8 mouse cellular contexts compared by ENCODE assay signal in the genomic region with DNA sequence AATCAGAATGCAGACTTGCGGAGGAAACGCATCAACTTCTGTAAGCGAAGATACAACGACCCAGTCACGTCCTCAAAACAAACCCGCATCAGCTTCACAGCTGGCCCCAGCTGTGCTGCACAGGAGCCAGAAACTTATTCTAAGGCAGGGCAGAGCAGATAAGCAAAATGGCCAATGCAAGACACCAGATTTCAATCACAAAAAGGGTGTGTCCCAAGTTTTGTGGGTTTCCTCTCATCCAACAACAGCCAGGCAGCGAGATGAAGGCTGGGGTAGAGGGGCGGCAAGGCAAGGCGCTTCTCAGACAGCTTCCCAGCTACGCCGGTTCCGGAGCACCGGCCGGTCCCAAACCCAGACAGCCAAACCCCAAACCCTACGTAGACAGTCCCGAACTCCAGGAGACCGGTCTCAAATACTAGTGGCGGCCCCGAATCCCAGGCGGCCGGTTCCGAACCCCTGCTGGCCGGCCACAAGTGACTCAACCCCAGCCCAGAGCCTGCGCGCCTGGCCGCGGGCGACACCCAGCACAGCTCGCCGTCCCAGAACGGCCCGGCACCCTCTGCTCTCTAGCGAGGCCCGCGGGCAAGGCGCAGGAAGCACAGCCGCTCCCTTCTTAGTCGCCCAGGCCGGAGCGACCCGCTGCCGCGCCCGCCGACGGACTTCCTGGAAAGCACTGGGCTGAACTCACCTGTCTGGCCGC. TPM values are rescaled to one million over a fixed set of nuclear protein-coding genes. Genes with fewer than 3 reads are reported as not detected.
DNase-seq lines count a peak whose midpoint lies in the region; ATAC-seq lines count a peak whose summit lies in the region.

No protein-coding gene starts in this region.

- H3K9me3 ChIP-seq in hindbrain, embryonic 11.5 days (ENCODE audit: control insufficient read depth, low read length), result no peaks in the 10 kb centered on the region
- no peaks in the 10 kb centered on the region for H3K9me3 ChIP-seq in limb, embryonic 13.5 days
- no peaks in the 10 kb centered on the region for H3K9me3 ChIP-seq in midbrain, embryonic 12.5 days

- 1% methylated on average over 47 of the region's 47 CpGs for WGBS in hindbrain, embryonic 11.5 days
- under 1% methylated on average over 47 of the region's 47 CpGs for WGBS in limb, embryonic 13.5 days
- under 1% methylated on average over 42 of the region's 47 CpGs for WGBS in midbrain, embryonic 12.5 days

- peak overlapping the region; percentile 74 for H3K9ac ChIP-seq in hindbrain, embryonic 11.5 days (ENCODE audit: low read depth, low read length)
- peak overlapping the region; percentile 90 for H3K9ac ChIP-seq in limb, embryonic 13.5 days
- H3K9ac ChIP-seq in midbrain, embryonic 12.5 days (replicated peaks), result peak overlapping the region; percentile 81

- no peaks in the 10 kb centered on the region for H3K4me1 ChIP-seq in hindbrain, embryonic 11.5 days (replicated peaks; ENCODE audit: control insufficient read depth, insufficient read depth, low read length)
- H3K4me1 ChIP-seq in limb, embryonic 13.5 days, result peaks cover 15% of the 10 kb centered on the region
- H3K4me1 ChIP-seq in midbrain, embryonic 12.5 days, result peaks cover 6% of the 10 kb centered on the region

- peak overlapping the region; percentile 84 for H3K4me3 ChIP-seq in hindbrain, embryonic 11.5 days (ENCODE audit: low read depth, low read length)
- peak overlapping the region; percentile 94 for H3K4me3 ChIP-seq in limb, embryonic 13.5 days
- H3K4me3 ChIP-seq in midbrain, embryonic 12.5 days, result peak overlapping the region; percentile 80

- no peaks in the 10 kb centered on the region for H3K36me3 ChIP-seq in hindbrain, embryonic 11.5 days (ENCODE audit: control insufficient read depth, insufficient read depth, low read length)
- H3K36me3 ChIP-seq in limb, embryonic 13.5 days, result no peaks in the 10 kb centered on the region
- no peaks in the 10 kb centered on the region for H3K36me3 ChIP-seq in midbrain, embryonic 12.5 days

- DNase-seq in A20 (ENCODE audit: low read depth, low spot score) (peak; percentile 68), ES-CJ7 (ENCODE audit: low read depth, low spot score) (peak; percentile 35)
- no peak for DNase-seq in hindbrain, embryonic 11.5 days (ENCODE audit: low spot score)
- DNase-seq in layer of hippocampus, adult 18-20 months (ENCODE audit: low spot score in 2 of 2), result no peak
- no peak for DNase-seq in cerebellum, adult 11 months

- H3K27ac ChIP-seq in hindbrain, embryonic 11.5 days (ENCODE audit: low read depth, low read length), result peak overlapping the region; percentile 77; the same call in 1 of the 2 replicates
- peak overlapping the region; percentile 85 for H3K27ac ChIP-seq in limb, embryonic 13.5 days
- peak overlapping the region; percentile 69 for H3K27ac ChIP-seq in midbrain, embryonic 12.5 days (replicated peaks)

- no peaks in the 10 kb centered on the region for H3K27me3 ChIP-seq in hindbrain, embryonic 11.5 days (ENCODE audit: control insufficient read depth, insufficient read depth, low read length)
- H3K27me3 ChIP-seq in limb, embryonic 13.5 days, result no peaks in the 10 kb centered on the region
- no peaks in the 10 kb centered on the region for H3K27me3 ChIP-seq in midbrain, embryonic 12.5 days

- ATAC-seq in erythroblast, adult 5-6 weeks (replicated peaks; ENCODE audit: low FRiP score, poor library complexity, severe bottlenecking), result peak; percentile 82
- peak; percentile 89 for ATAC-seq in hindbrain, embryonic 11.5 days (ENCODE audit: low FRiP score)
- ATAC-seq in limb, embryonic 13.5 days (ENCODE audit: low FRiP score, low read depth), result peak; percentile 88
- peak; percentile 93 for ATAC-seq in midbrain, embryonic 12.5 days (ENCODE audit: low FRiP score, low read depth)

- H3K4me2 ChIP-seq in hindbrain, embryonic 11.5 days (replicated peaks; ENCODE audit: low read depth, low read length), result peak overlapping the region; percentile 61
- peak overlapping the region; percentile 89 for H3K4me2 ChIP-seq in limb, embryonic 13.5 days (replicated peaks)
- peak overlapping the region; percentile 68 for H3K4me2 ChIP-seq in midbrain, embryonic 12.5 days (replicated peaks)

RNA-seq across cellular contexts. Expression of gene Tmod3, which starts 0.5 kb away (rescaled TPM):
- total RNA-seq in erythroblast, adult 5-6 weeks (2015; ENCODE audit: low replicate concordance), result 17.6 and 20.4 TPM in 2 replicates
- total RNA-seq in erythroblast, adult 5-6 weeks (2017; ENCODE audit: low replicate concordance), result 17.0 and 18.7 TPM in 2 replicates
- 96.9 and 110 TPM in 2 replicates for polyA plus RNA-seq in hindbrain, embryonic 11.5 days (2014; fragmentation: Nextera tagmentation; extraction: Ambion mirVana)
- polyA plus RNA-seq in limb, embryonic 13.5 days (2015; fragmentation: Nextera tagmentation; extraction: Ambion mirVana), result 105 and 111 TPM in 2 replicates
- 76.4 and 80.8 TPM in 2 replicates for polyA plus RNA-seq in midbrain, embryonic 12.5 days (2016; fragmentation: Nextera tagmentation; extraction: Ambion mirVana)
- total RNA-seq in layer of hippocampus, adult 18-20 months (2021), result 10 to 100 TPM; 39.9 to 41.2 TPM

RNA-seq across cellular contexts. Expression of gene Tmod2, which starts 52.2 kb away (rescaled TPM):
- total RNA-seq in erythroblast, adult 5-6 weeks (2015; ENCODE audit: low replicate concordance), result not detected in 2 replicates
- total RNA-seq in erythroblast, adult 5-6 weeks (2017; ENCODE audit: low replicate concordance), result not detected in 2 replicates
- polyA plus RNA-seq in hindbrain, embryonic 11.5 days (2014; fragmentation: Nextera tagmentation; extraction: Ambion mirVana), result 67.7 and 75.7 TPM in 2 replicates
- polyA plus RNA-seq in limb, embryonic 13.5 days (2015; fragmentation: Nextera tagmentation; extraction: Ambion mirVana), result 26.5 and 27.7 TPM in 2 replicates
- 108 and 111 TPM in 2 replicates for polyA plus RNA-seq in midbrain, embryonic 12.5 days (2016; fragmentation: Nextera tagmentation; extraction: Ambion mirVana)
- 100 to 1,000 TPM; 382 to 386 TPM for total RNA-seq in layer of hippocampus, adult 18-20 months (2021)

Comparison
In these comparisons a context has a peak if more than half of its experiments do, and no peak if none do; other contexts are left out.
1. DNase-seq: peak in A20 (single experiment) and ES-CJ7 (single experiment); none in hindbrain, embryonic 11.5 days (single experiment), layer of hippocampus, adult 18-20 months (0 of 2) and cerebellum, adult 11 months (single experiment).
2. Peak in every context shown above with its lines, with median percentiles within 50 percentile points of each other: ATAC-seq, H3K27ac ChIP-seq, H3K4me2 ChIP-seq, H3K4me3 ChIP-seq and H3K9ac ChIP-seq.